In genomic region chr7:63910912-63911311, GRCm38 (mm10) we compare ENCODE assay signal across 8 mouse cellular contexts. TPM values are rescaled to one million over a fixed set of nuclear protein-coding genes. Genes with fewer than 3 reads are reported as not detected.
DNase-seq lines count a peak whose midpoint lies in the region; ATAC-seq and TF ChIP-seq lines count a peak whose summit lies in the region.

No protein-coding gene starts in this region.

- H3K27me3 ChIP-seq in midbrain, postnatal 0 days (ENCODE audit: insufficient read depth, low read length) = no peaks in the 10 kb centered on the region
- H3K27me3 ChIP-seq in midbrain, embryonic 14.5 days (ENCODE audit: control insufficient read depth, insufficient read depth, low read length) = no peaks in the 10 kb centered on the region
- H3K27me3 ChIP-seq in limb, embryonic 10.5 days (ENCODE audit: low read depth, poor library complexity, severe bottlenecking) = no peaks in the 10 kb centered on the region

- DNase-seq in midbrain, postnatal 0 days (ENCODE audit: low spot score) = no peak
- no peak for DNase-seq in midbrain, embryonic 14.5 days
- DNase-seq in limb, embryonic 10.5 days (ENCODE audit: low spot score) = no peak
- no peak for DNase-seq in layer of hippocampus, postnatal 14 days (ENCODE audit: low spot score in 2 of 2)
- DNase-seq in testis, postnatal 10 days (ENCODE audit: low spot score) = no peak
- DNase-seq in urinary bladder, postnatal 10 days (ENCODE audit: low spot score) = no peak

- H3K4me1 ChIP-seq in midbrain, postnatal 0 days (ENCODE audit: insufficient read depth, low read length) = peaks cover 12% of the 10 kb centered on the region
- peaks cover 32% of the 10 kb centered on the region for H3K4me1 ChIP-seq in midbrain, embryonic 14.5 days (ENCODE audit: control insufficient read depth, insufficient read depth, low read length)
- H3K4me1 ChIP-seq in limb, embryonic 10.5 days = peaks cover 60% of the 10 kb centered on the region

- no peak for ATAC-seq in midbrain, postnatal 0 days (ENCODE audit: low FRiP score)
- no peak for ATAC-seq in midbrain, embryonic 14.5 days (ENCODE audit: low FRiP score, low TSS enrichment)
- ATAC-seq in granulocyte monocyte progenitor cell, adult 5-6 weeks (replicated peaks; ENCODE audit: poor library complexity, severe bottlenecking) = peak; percentile 45
- ATAC-seq in monocyte, adult 5-6 weeks (replicated peaks; ENCODE audit: insufficient number of reproducible peaks, low FRiP score, low TSS enrichment, poor library complexity, severe bottlenecking) = peak; percentile 40

- H3K9ac ChIP-seq in midbrain, postnatal 0 days (replicated peaks; ENCODE audit: low read length, poor library complexity, severe bottlenecking) = no peak overlapping the region
- H3K9ac ChIP-seq in midbrain, embryonic 14.5 days (replicated peaks; ENCODE audit: low read length) = no peak overlapping the region

- no peak overlapping the region for H3K4me3 ChIP-seq in midbrain, postnatal 0 days (ENCODE audit: low read depth, low read length)
- H3K4me3 ChIP-seq in midbrain, embryonic 14.5 days (replicated peaks; ENCODE audit: low read depth, low read length) = no peak overlapping the region
- H3K4me3 ChIP-seq in limb, embryonic 10.5 days = no peak overlapping the region

- 45% methylated on average over 4 of the region's 4 CpGs for WGBS in midbrain, postnatal 0 days
- 42% methylated on average over 4 of the region's 4 CpGs for WGBS in midbrain, embryonic 14.5 days
- WGBS in limb, embryonic 10.5 days = 28% methylated on average over 4 of the region's 4 CpGs

- H3K9me3 ChIP-seq in midbrain, postnatal 0 days (ENCODE audit: low read length) = no peaks in the 10 kb centered on the region
- no peaks in the 10 kb centered on the region for H3K9me3 ChIP-seq in midbrain, embryonic 14.5 days (ENCODE audit: control insufficient read depth, low read length)
- no peaks in the 10 kb centered on the region for H3K9me3 ChIP-seq in limb, embryonic 10.5 days (replicated peaks)

- no peak overlapping the region for H3K4me2 ChIP-seq in midbrain, postnatal 0 days (ENCODE audit: low read depth, low read length, poor library complexity, severe bottlenecking)
- no peak overlapping the region for H3K4me2 ChIP-seq in midbrain, embryonic 14.5 days (ENCODE audit: low read length)

- TF ChIP-seq CTCF in midbrain, postnatal 0 days (IDR thresholded peaks at IDR 0.05) = no peak

- H3K27ac ChIP-seq in midbrain, postnatal 0 days (ENCODE audit: low read depth, low read length) = 0 out of 2 replicates have a peak overlapping the region, but pooled peaks have one; percentile 28
- no peak overlapping the region for H3K27ac ChIP-seq in midbrain, embryonic 14.5 days (replicated peaks; ENCODE audit: low read depth, low read length)
- peak overlapping the region; percentile 30; the same call in 1 of the 2 replicates for H3K27ac ChIP-seq in limb, embryonic 10.5 days

- H3K36me3 ChIP-seq in midbrain, postnatal 0 days (ENCODE audit: insufficient read depth, low read length) = no peaks in the 10 kb centered on the region
- H3K36me3 ChIP-seq in midbrain, embryonic 14.5 days (ENCODE audit: control insufficient read depth, insufficient read depth, low read length) = no peaks in the 10 kb centered on the region
- H3K36me3 ChIP-seq in limb, embryonic 10.5 days = no peaks in the 10 kb centered on the region

RNA-seq across cellular contexts. Expression of gene E030018B13Rik, which starts 5.7 kb away (rescaled TPM):
- not detected in 2 replicates for total RNA-seq in midbrain, postnatal 0 days (2014; rRNA removed)
- not detected in 2 replicates for polyA plus RNA-seq in midbrain, postnatal 0 days (2015; fragmentation: Nextera tagmentation; extraction: Ambion mirVana)
- not detected in 2 replicates for polyA plus RNA-seq in midbrain, embryonic 14.5 days (2014; fragmentation: Nextera tagmentation; extraction: Ambion mirVana)
- total RNA-seq in granulocyte monocyte progenitor cell, adult 5-6 weeks (2014; fragmentation: Nextera tagmentation) = not detected in 2 replicates
- not detected in 2 replicates for total RNA-seq in granulocyte monocyte progenitor cell, adult 5-6 weeks (2017)
- not detected in 2 replicates for polyA plus RNA-seq in limb, embryonic 10.5 days (2016; fragmentation: Nextera tagmentation; extraction: Ambion mirVana)
- 0.58 TPM in 1 of 3 replicates, not detected in the others for total RNA-seq in monocyte, adult 5-6 weeks (2017)
- not detected for total RNA-seq in layer of hippocampus, postnatal 14 days (2021)

RNA-seq across cellular contexts. Expression of gene Klf13, which starts 27.8 kb away (rescaled TPM):
- total RNA-seq in midbrain, postnatal 0 days (2014; rRNA removed) = 26.6 and 26.7 TPM in 2 replicates
- polyA plus RNA-seq in midbrain, postnatal 0 days (2015; fragmentation: Nextera tagmentation; extraction: Ambion mirVana) = 19.7 and 21.5 TPM in 2 replicates
- 20.5 and 24.9 TPM in 2 replicates for polyA plus RNA-seq in midbrain, embryonic 14.5 days (2014; fragmentation: Nextera tagmentation; extraction: Ambion mirVana)
- total RNA-seq in granulocyte monocyte progenitor cell, adult 5-6 weeks (2014; fragmentation: Nextera tagmentation) = 39.9 and 51.5 TPM in 2 replicates
- 11.6 and 24.0 TPM in 2 replicates for total RNA-seq in granulocyte monocyte progenitor cell, adult 5-6 weeks (2017)
- 17.2 and 17.9 TPM in 2 replicates for polyA plus RNA-seq in limb, embryonic 10.5 days (2016; fragmentation: Nextera tagmentation; extraction: Ambion mirVana)
- 106 to 183 TPM (median 115 TPM) in 3 replicates for total RNA-seq in monocyte, adult 5-6 weeks (2017)
- 100 to 1,000 TPM; 170 to 173 TPM for total RNA-seq in layer of hippocampus, postnatal 14 days (2021)

Comparison
In these comparisons a context has a peak if more than half of its experiments do, and no peak if none do; other contexts are left out.
1. ATAC-seq: peak in granulocyte monocyte progenitor cell, adult 5-6 weeks (single experiment) and monocyte, adult 5-6 weeks (single experiment); none in midbrain, postnatal 0 days (single experiment) and midbrain, embryonic 14.5 days (single experiment).